Mouse (Mus musculus) fat pad, adult 2 months (tissue): ENCODE data around the gene Gfap.
A peak's percentile ranks its signal among the peaks of the same experiment; 100 is the strongest.

ENCODE experiments used
- DNase-seq: peaks from one replicate; pipeline ENCODE4 v3.0.0-alpha.2; 2011; ENCODE audit warnings: low read depth, low spot score; ENCODE audit errors: extremely low read depth

Gfap gene

DNA sequence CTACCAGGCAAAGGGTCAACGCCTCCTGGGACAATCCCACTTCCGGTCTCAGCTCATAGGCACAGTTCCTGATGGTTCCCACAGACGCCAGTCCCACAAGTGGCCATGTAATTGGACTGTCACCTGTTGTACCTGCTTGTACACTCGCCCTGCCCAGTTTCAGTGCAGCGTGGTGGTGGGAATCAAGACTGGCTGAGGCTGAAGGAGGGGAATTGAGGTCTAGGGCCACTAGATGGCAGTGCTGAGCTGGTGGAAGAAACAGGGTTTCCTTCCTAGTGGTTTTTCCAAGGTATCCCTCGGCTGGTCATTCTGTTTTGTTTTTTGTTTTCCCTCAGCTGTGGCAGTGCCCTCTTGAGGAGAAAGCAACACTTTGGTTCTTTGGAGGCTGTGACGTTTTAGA lies at the start of gene Gfap:
Gfap (minus strand) TSS at position 150 of the 400 bp plus-strand sequence.
- DNase-seq = no peak

DNA sequence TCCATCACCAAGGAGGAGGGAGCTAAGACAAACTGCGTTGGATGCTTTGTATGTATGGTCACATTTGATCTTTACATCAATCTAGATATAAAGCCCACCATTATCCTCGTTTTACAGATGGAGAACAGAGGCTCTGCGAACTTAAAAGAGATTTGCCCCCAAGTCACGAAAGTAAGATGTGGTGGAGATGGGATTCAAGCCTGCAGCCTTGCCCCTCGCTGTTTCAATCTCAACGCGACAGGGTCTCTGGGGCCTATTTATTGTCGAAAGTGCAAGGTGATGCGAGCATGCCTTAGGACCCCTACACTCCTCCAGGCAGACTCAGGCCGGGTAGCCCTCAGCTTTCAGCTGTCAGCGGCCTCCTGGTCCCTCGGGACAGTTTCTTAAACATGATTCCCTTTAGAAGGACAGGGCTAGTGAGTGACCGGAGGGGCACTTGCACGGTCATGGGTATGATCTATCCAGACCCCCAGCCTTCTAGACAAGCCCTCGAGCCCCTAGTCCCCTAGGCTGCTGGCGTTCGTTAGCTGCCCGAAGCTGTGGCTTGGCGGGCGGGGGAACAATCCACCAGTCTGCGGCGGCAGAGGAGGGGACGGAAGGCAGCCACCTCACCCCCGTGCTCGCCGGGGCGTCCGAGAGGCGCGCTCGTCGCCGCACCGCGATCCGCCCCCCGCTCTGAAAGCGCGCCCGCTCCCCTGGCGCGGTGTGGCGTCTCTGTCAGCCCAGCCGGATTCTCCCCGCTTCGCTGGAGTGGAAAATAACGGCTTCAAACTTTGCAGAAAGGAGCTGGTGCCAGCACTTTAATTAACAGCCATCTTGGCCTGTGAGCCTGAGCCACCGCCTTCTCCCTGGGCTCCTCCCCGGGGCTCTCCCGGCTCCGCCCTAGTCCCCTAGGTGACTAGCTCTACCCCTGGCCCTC lies 47.6 kb upstream of the Gfap start:
- no peak for DNase-seq

DNA sequence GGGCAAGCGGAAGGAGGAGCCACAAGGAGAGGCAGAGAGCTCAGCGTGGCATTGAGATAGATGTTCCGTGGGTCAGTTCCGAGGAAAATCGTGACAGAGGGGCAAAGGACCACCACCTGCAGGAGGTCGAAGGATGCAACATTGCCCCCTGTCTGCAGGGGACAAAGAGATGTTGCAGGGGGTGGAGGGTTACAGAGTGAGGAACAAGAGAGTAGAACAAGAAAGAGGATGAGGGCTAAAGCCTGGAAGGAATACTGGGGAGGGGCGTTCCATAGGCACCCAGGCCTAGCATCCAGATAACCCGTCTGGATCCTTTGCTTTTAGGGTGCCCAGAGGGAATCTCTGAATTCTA lies 46.3 kb upstream of the Gfap start:
- DNase-seq = no peak

DNA sequence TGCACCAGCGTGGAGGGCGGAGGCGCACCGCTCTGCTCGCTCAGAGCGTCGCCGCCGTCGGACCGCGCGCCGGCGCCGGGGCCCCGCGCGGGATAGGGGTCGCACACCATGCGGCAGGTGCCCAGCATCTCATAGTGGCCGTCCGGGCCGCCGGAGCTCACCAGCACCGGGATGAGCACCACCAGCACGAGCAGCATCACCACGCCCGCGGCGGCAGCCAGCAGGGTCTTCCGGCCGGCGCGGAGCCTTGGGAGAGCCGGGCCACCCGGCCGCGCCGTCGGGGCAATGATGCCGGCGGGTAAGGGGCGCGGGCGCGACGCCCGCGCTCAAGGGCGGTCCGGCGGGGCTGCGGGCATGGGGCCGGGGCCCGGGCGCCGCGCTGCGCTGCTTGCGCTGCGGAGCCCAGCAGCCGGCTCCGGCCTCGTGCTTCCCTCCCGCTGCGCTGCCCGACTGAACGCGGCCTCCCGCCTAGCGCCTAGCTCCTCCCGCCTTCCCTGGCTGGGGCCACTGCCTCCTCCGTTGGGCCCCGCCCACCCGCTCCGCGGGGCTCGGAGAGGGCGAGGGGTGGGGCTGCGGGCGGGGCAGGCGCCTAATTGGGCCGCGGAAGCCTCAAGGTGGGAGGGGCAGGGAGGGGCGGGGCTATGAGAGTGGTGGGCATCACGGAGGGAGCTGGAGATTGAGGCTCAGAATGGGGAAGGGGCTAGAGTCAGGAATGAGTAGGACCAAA lies 45.7 kb upstream of the Gfap start, which contains the start of gene C1ql1:
C1ql1 (minus strand) TSS at position 424 of the 727 bp plus-strand sequence.
- no peak for DNase-seq

DNA sequence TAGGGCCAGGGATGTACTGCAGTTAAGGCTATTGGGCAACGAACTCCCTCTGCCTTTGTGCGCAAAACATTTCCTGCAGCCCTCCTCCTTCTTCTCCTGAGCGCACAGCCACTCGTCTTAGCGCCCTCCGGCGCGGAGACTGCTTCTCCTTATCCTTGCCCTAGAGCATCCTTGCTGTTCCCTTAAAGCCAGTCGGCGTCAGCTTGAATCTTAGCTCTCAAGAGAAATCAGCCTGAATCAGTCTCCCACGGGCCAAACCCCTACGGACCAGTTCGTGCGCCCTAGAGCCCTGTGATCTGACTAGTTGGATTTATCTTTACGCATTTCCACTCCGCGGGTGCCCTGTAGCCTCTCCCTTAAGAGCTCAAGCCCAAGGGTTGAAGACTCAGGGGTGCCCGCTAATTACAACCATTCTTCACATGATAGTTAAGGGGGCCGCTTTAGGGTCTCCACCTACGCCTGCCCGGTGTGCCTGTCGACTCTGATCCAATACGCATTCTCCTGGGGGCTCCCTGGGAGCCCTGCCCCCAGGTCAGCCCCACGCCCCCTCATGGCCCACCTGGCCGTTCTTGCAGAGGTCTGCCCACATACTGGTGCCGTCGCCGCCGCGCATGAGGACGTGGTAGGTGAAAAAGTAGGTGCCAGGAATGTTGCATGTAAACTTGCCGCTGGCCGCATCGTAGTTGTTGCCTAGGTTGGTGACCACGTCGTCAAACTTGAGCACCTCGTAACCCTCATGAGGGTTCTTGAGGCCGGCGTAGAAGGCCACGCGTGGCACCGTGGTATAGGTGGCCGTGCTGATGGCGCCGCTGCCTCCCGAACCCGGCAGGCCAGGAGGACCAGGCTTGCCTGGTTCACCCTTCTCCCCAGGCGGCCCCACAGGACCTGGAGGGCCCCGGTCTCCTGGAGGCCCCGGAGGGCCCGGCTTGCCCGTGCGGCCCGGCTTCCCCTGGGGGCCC lies 44.9 kb upstream of the Gfap start:
- no peak for DNase-seq

DNA sequence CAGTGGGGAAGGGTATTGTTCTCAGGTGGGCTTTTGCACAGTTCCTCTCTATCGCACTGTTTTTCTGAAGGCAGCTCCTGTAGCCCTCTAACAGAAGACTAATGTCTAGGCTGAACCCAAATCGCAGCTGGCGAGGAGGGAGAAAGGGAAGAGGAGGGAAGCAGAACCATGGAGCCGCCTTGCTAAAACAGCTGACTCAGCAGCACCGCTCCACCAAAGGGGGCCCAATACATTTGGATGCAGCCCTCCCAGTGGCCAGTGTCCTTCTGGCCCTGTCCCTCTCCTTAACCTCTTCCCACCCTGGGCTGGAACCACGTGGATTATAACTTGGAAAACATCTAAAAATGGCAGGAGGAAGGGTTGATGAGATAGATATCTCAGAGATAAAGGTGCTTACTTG lies 40.5 kb upstream of the Gfap start:
- no peak for DNase-seq

DNA sequence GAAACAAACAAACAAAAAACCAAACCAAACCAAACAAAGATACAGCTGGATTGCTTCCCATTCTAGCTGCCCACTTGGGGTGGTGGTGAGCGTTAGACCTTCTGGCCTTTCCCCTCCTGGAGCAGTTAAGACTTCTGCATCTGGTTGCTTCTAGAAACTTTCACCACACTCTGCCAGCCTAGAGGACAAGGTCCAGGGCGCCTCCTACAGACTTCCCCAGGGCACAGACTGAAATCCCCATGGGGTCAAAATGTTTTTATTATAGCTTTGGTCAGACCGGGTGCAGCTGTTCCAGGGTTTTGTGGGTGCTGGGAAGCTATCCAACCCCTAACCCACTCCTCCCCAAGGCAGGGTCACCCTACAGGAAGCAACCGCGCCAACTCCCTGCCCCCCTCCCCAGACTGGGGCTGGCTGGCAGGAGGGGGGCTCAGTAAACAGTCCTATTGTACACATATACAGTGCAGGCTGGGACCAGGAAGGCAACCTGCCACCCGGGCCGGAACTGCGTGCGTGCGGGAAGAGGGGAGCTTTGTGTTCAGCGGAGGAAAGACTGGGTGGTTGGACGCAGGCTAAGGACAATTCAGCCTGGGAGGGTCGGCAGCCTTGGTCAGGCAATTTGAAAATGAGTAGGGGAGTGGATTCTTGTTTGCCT lies 38.4 kb upstream of the Gfap start:
- no peak for DNase-seq

DNA sequence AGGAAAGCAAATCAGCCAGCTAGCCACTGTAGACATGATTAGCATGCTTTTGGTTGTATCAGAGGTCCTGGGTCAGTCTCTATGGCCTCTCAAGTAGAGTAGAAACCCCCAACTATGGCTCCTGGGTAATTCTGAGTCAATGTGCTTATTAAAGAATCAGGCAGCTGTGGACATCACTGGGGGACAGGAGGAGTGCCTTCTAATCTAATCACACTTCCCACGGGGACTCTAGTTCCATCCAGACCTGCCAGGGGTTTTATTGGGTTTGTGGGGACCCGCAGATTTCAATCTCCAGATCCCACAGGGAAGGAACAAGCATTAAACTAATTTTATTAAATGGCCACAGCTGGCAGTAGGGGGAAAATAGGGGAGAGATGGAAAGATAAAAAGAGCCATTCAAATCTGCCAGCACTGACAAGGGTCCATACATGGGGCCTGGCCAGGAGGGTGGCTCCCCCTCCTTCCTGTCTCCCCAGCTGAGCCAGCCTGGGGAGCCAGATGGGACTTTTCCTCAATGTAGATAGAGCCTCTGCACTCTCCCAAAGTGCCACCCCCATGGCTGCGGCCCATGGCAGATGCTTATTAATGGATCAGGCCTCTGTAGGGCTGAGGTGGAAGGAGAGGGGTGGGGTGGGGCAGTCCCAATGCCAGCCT lies 36.9 kb upstream of the Gfap start:
- no peak for DNase-seq

DNA sequence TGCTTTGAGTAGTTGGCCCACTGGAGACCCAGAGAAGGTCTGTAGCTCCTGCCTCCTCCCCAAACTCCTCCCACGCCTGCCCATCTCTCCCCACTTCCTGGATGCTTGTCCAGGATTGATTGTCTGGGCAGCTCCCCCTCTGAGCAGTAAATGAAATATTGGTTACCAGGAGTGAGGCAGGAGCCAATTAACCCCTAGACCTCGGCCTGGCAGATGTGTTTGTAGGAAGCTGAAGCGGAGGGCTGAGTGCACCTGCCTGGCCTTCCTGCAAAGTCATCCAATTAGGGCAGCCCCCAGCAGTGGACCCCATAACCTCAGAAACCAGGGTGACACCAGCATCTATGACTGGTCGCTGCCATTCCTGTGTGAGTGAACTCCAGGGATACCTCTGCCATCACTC lies 35.6 kb upstream of the Gfap start:
- DNase-seq = no peak

DNA sequence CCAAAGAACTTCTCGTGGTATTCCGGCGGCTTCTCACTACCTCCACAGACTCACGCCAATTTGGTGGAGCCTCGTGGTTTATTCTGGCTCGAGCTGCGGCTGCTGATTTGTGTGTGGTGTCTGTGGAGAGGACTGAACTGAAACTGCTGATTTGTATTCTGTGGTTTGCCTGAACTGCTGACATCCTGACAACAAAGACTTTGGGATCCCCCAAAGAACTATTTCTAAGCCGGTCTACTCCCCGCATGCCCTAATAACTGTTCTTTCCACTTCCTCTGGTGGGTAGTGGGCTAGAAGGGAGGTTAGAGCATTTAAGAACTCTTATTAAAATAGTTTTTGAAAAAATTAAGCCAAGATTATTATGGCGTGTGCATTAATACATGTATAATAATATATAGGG lies 30.0 kb upstream of the Gfap start:
- DNase-seq = no peak

DNA sequence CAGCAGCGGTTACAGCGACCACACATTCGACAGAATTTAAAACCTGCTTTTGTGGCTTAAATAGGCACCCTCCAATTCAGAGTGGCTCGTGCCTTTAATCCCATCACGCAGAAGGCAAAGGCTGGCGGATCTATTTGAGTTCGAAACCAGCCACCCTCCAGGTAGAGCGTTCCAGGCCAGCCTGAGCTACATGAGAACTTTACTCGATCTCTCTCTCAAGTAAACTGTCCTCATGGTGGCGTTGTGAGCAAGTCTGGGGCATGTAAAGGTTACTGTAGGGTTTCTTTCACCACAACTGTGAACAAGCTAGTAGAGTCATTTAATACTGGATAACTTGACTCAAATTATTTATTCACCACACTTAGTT lies 24.6 kb upstream of the Gfap start:
- DNase-seq = no peak

DNA sequence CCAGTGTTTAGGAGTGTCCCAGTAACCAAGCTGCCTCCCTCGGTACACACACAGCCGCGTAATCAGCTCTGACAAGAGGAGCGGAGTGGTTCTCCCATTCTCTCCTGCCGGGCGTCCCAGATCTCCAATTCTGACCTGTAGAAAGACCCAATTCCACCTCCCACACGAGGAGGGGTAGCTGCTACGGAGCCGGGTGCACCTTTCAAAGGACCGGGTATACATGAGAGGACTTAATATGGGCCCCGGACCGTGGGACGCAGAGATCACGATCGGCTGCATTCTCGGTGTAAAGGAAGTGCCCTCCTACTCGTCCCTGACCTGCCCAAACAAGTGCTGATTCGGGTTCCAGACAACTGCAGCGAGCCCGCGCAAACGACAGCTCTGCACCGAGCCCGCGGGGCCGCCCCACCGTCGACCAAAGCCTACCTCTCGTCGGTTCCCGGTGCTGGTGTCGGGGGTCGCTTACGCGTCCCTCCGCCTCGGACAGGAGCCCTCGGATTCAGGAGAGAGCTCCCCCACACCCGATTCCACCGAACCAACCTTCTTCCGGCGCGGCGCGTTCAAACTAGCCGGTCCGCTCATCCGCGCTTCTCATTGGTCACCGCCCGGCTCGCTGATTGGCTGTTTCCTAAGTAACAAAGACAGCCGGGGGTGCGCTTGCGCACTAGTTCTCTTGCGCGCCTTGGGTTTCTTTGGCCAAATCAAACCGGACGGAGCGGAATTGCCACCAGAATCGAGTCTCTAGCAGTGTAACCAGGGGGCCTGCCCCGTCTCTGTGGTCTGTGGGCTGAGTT lies 24.0 kb upstream of the Gfap start, which contains the start of gene Kif18b:
Kif18b (minus strand) TSS at position 568 of the 794 bp plus-strand sequence.
- DNase-seq = peak; percentile 54

DNA sequence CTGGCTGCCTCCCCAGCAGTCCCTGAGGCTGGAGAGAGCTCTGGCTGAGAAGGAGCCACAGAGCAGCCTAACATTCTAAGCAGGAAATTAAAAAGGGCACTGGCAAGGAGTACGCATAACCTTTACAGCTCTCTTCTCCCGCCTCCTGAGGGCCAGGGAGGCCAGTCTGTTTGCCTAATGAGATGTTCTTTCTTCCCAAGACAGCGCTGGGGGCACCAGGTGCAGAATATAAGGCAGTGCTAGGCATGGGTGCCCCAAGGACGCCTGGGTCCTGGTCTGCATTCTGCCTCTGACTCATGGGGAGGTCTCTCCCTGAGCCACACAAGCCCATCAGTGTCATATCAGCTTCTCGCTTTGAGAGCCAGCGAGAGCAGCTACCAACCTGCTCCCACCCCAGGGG lies 20.8 kb upstream of the Gfap start:
- no peak for DNase-seq

DNA sequence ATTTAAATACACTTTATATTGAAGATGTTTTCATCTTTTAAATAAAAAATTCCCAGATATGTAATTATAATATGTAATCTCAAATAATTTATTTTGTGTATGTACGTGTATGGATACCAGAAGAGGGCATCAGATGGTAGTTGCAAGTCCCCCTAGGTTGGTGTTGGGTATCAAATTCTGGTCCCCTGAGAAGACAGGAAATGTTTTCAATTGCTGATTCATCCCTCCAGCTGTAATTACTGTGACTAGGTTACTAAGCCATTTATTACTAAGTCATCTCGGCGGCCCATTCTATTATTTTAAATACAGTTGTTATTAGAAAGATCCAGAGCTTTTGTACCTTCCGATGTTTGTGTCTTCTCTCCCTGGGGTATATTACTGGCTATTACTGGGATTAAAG lies 17.4 kb upstream of the Gfap start:
- DNase-seq = no peak

DNA sequence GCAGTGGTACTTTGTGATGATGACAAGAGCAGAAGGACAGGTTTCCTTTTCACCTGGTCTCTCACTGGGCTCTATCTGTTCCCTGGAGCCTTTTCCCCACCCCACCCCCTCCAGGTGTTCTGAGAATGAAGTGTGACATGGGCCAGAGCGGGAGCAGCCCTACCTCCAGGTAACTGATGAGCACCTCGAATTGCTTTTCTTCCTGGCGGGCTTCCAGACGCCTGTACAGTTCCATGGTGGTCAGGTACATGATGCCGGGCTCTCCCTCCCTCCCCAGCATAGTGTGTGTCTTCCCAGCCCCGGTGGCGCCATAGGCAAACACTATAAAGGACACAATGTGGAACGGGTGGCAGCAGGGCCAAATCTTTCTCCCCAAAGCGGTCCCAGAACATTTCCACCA lies 14.7 kb upstream of the Gfap start:
- DNase-seq = no peak

DNA sequence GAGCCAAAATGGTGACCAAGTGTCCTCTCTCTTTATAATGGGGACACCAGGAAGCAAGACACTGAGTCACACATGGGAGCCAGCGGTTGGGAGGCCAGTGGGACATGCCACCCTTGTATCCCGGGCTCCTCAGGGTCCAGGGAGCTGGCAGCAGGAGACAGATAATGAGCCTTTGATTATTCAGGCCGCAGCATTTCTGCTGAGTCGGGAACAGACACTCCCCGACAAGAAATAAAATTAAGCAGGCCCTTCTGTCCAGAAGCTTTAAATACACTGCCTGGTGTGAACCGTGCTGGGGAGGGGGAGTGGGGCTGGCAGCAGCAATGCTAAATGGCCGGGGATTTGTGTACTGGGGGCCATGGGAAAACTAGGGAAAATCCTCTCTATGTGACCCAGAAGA lies 10.7 kb upstream of the Gfap start:
- no peak for DNase-seq

DNA sequence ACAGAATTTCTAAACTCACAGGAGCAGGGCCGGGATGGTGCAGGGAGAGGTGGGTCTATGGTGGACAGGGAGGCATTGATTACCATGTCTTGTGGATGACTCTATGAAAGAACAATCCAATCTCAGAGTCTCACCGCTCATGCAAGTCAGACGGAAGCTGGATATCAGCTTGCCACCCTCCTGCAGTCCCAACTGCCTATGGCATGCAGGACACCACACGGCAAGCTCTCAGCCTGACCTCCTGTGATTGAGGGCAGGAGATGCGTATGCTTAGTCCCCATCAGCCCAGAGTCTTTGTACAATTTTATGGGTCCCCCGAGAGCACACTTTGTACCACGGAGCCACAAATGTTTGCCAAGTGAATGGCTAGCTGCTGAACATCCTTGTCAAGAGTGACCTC lies 2.9 kb upstream of the Gfap start:
- DNase-seq = no peak

DNA sequence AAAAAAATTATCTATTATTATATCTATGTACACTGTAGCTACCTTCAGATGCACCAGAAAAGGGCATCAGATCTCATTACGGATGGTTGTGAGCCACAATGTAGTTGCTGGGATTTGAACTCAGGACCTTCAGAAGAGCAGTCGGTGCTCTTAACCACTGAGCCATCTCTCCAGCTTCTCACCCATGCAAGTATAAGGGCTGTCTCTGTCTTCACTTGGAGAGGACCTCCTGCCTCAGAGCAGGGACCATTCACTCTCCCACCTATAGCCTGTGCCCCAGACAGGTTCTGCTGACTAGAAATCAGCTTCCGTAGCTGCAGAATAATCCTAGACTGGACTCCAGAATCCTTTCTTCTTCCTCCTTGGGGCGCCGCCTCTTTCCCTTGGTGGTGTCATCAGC lies 1.4 kb upstream of the Gfap start:
- no peak for DNase-seq

DNA sequence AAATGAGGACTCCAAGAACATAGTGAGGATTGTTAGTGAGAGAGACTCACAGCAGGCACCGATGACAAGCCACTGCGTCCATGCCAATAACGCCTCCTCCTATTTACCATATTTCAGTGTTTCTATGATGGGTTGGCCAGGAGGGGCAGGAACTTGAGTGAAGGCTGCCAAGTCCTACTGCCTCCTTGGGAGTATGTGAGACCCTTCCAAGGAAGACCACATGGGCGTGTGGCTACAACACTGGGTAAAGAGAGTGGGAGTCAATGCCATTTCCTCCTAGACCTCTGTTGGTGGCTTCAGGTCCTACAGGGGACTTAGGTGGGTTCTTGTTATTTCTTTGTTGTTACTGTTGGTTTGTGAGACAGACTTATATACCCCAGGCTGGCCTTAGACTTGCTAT lies 487 bp upstream of the Gfap start:
- no peak for DNase-seq
